Mouse (Mus musculus): ENCODE measurements around the gene Prkn.

GRCm38 (mm10) chr17:11876240-11876639 lies 1036.1 kb downstream of the Prkn start:
- TF ChIP-seq CTCF (IDR thresholded peaks at IDR 0.05) (no peak), POLR2A (IDR thresholded peaks at IDR 0.05; ENCODE audit: insufficient read depth, low read depth, low read length) (no peak)
